In genomic region chr3:92432282-92432681, GRCm38 (mm10) we compare ENCODE assay signal across 23 mouse cellular contexts. TPM values are rescaled to one million over a fixed set of nuclear protein-coding genes. Genes with fewer than 3 reads are reported as not detected.
"Had no signal": no experiment of that assay in that cellular context is flagged by ENCODE, and none has a peak within 500 bp of the region (broad histone marks: within the 10 kb centered on the region; RNA-seq: fewer than 3 reads in every experiment).

Sprr2k (plus strand) TSS chr3:92432582.

- H3K4me3 ChIP-seq: neural tube, embryonic 13.5 days; neural tube, embryonic 15.5 days; stomach, embryonic 15.5 days had no signal

- H3K4me1 ChIP-seq: neural tube, embryonic 13.5 days; neural tube, embryonic 15.5 days; stomach, embryonic 15.5 days had no signal

- H3K4me2 ChIP-seq: neural tube, embryonic 13.5 days; neural tube, embryonic 15.5 days; stomach, embryonic 15.5 days had no signal

- H3K27ac ChIP-seq: neural tube, embryonic 13.5 days; neural tube, embryonic 15.5 days; stomach, embryonic 15.5 days; stomach, postnatal 0 days had no signal

- DNase-seq: retina, postnatal 1 day; right cerebral cortex, adult 18-20 months; right cerebral cortex, postnatal 14 days; right cerebral cortex, postnatal 25 days; right cerebral cortex, postnatal 4 days; spleen, adult 18-20 months; thymus, adult 18-20 months; thymus, adult 2 months; thymus, postnatal 14 days; thymus, postnatal 25 days; thymus, postnatal 36 days; thymus, postnatal 4 days had no signal

- H3K27me3 ChIP-seq: neural tube, embryonic 13.5 days; neural tube, embryonic 15.5 days; stomach, embryonic 15.5 days had no signal

- H3K36me3 ChIP-seq: neural tube, embryonic 13.5 days; neural tube, embryonic 15.5 days; stomach, embryonic 15.5 days had no signal

RNA-seq across cellular contexts. Expression of gene Sprr2k, which starts in this region (rescaled TPM):
- total RNA-seq: neutrophil, adult 5-6 weeks had no signal
- polyA plus RNA-seq: neural tube, embryonic 13.5 days; neural tube, embryonic 14.5 days; neural tube, embryonic 15.5 days; small intestine, adult 2 months; spleen, adult 2 months; stomach, embryonic 14.5 days; testis, adult 2 months; thymus, adult 2 months; urinary bladder, adult 2 months had no signal
